Mouse (Mus musculus) CH12.LX (cell line): ENCODE results near the gene Fdx1l. TPM values are rescaled to one million over a fixed set of nuclear protein-coding genes. Genes with fewer than 3 reads are reported as not detected.
A peak's percentile ranks its signal among the peaks of the same experiment; 100 is the strongest.

Source experiments
- DNase-seq: peaks from one replicate; pipeline ENCODE4 v3.0.0-alpha.2; 2013; ENCODE audit errors: extremely low read depth
- H3K27ac ChIP-seq: 2 replicates; pipeline ENCODE4 v1.5.1; 2012; ENCODE audit warnings: low read depth, mild to moderate bottlenecking, control low read depth, moderate library complexity; ENCODE audit not compliant: insufficient read depth
- H3K27me3 ChIP-seq: replicated peaks from 2 replicates; pipeline ENCODE3; 2012; ENCODE audit warnings: inconsistent platforms
- H3K36me3 ChIP-seq, 2 experiments: replicated peaks in 1 of 2; 2 replicates each; pipeline versions ENCODE3 to v1.6.1; 2012; ENCODE audit warnings: inconsistent platforms in 1 of 2, low read length in 1 of 2, mild to moderate bottlenecking in 1 of 2, mixed read lengths in 1 of 2, moderate library complexity in 1 of 2; ENCODE audit not compliant: control insufficient read depth in 1 of 2, insufficient read depth in 1 of 2
- H3K4me1 ChIP-seq, 2 experiments: 2 replicates each; pipeline ENCODE4 v1.6.1; 2012; ENCODE audit warnings: inconsistent platforms in 1 of 2, moderate library complexity in 1 of 2; ENCODE audit not compliant: insufficient read depth in 2 of 2, control insufficient read depth in 1 of 2
- H3K4me2 ChIP-seq: 2 replicates; pipeline ENCODE4 v1.6.1; 2012; ENCODE audit warnings: low read depth, mild to moderate bottlenecking, control low read depth; ENCODE audit not compliant: poor library complexity, insufficient read depth, severe bottlenecking
- H3K4me3 ChIP-seq, 3 experiments: fragments of 150-350 bp in 1 of 3; sonication (generic) in 1 of 3; replicated peaks in 1 of 3; 2 replicates each; pipeline versions ENCODE3 to v1.5.1; 2011 to 2012; ENCODE audit warnings: low read depth in 2 of 3, low read length in 2 of 3, mild to moderate bottlenecking in 2 of 3, moderate library complexity in 2 of 3, control low read depth in 1 of 3, improper control_type of control experiment in 1 of 3, inconsistent platforms in 1 of 3, mixed read lengths in 1 of 3; ENCODE audit not compliant: poor library complexity in 1 of 3
- H3K79me2 ChIP-seq: replicated peaks from 2 replicates; pipeline ENCODE4 v1.6.1; 2012; ENCODE audit warnings: mild to moderate bottlenecking, moderate library complexity; ENCODE audit not compliant: control insufficient read depth, poor library complexity, insufficient read depth, severe bottlenecking; ENCODE audit errors: extremely low read depth
- H3K9ac ChIP-seq: 2 replicates; pipeline ENCODE4 v1.6.1; 2012; ENCODE audit warnings: low read depth, mild to moderate bottlenecking, control low read depth, moderate library complexity; ENCODE audit not compliant: insufficient read depth
- H3K9me3 ChIP-seq: replicated peaks from 2 replicates; pipeline ENCODE3; 2012; ENCODE audit warnings: low read length, inconsistent platforms, mixed read lengths
- BHLHE40 ChIP-seq: IDR thresholded peaks from 2 replicates; pipeline ENCODE4 v1.6.1; 2011; ENCODE audit warnings: mild to moderate bottlenecking, low read depth, low read length, improper control_type of control experiment
- CTCF ChIP-seq, 2 experiments: IDR thresholded peaks in 1 of 2; conservative IDR thresholded peaks in 1 of 2; 2 replicates each; pipeline ENCODE4 v1.5.1; 2011 to 2012; ENCODE audit warnings: low read depth in 2 of 2, low read length in 2 of 2, improper control_type of control experiment in 1 of 2, inconsistent platforms in 1 of 2, mild to moderate bottlenecking in 1 of 2, moderate library complexity in 1 of 2
- ELF1 ChIP-seq: IDR thresholded peaks from 2 replicates; pipeline ENCODE4 v1.6.1; 2014; ENCODE audit warnings: low read depth, mild to moderate bottlenecking, inconsistent platforms, low read length, improper control_type of control experiment
- ETS1 ChIP-seq: conservative IDR thresholded peaks from 2 replicates; pipeline ENCODE4 v1.6.1; 2012; ENCODE audit warnings: low read depth, mild to moderate bottlenecking, inconsistent platforms, low read length, improper control_type of control experiment, moderate library complexity
- POLR2AphosphoS2 ChIP-seq: IDR thresholded peaks from 2 replicates; pipeline ENCODE4 v1.6.1; 2011; ENCODE audit warnings: low read depth, low read length, improper control_type of control experiment
- UBTF ChIP-seq: IDR thresholded peaks from 2 replicates; pipeline ENCODE4 v1.6.1; 2012; ENCODE audit warnings: low read depth, mild to moderate bottlenecking, inconsistent platforms, low read length, improper control_type of control experiment, moderate library complexity
- USF2 ChIP-seq: conservative IDR thresholded peaks from 2 replicates; pipeline ENCODE4 v1.6.1; 2011; ENCODE audit warnings: low read depth, low read length, improper control_type of control experiment
- ZMIZ1 ChIP-seq: IDR thresholded peaks from 2 replicates; pipeline ENCODE4 v1.6.1; 2012; ENCODE audit warnings: low read depth, mild to moderate bottlenecking, inconsistent platforms, low read length, improper control_type of control experiment
- dilution Hi-C: fragments of 300-500 bp; cut with MboI; formaldehyde crosslinking; loops from 2 replicates; pipeline ENCODE4 v1.14.3; 2020; ENCODE audit warnings: low sequenced_read_pairs; ENCODE audit not compliant: extremely low pct_unique_long_range_greater_than_20kb, extremely low pct_ligation_motif_present
- in situ Hi-C: fragments of 300-500 bp; cut with MboI; formaldehyde crosslinking; loops from 3 replicates; pipeline ENCODE4 v1.14.3; 2019; ENCODE audit warnings: low sequenced_read_pairs, low pct_ligation_motif_present, low pct_unique_long_range_greater_than_20kb, mixed read lengths
- polyA plus RNA-seq: library from polyadenylated mRNA; unstranded; fragments of >175 nt; gene quantifications from 2 replicates; pipeline ENCODE4 v1.2.1, GENCODE M21; 2012; ENCODE audit warnings: low read depth; ENCODE audit not compliant: insufficient read length
- total RNA-seq, 2 experiments: library from RNA; depleted of rRNA; stranded (reverse); fragments of 300-350 nt in 1 of 2; fragments of >200 nt in 1 of 2; gene quantifications; 2 replicates each; pipeline ENCODE4 v1.2.3; 2012 to 2014

Fdx1l gene
- total and polyA plus RNA-seq, 3 experiments: 70.8 to 105 (median 79.7) TPM

DNA sequence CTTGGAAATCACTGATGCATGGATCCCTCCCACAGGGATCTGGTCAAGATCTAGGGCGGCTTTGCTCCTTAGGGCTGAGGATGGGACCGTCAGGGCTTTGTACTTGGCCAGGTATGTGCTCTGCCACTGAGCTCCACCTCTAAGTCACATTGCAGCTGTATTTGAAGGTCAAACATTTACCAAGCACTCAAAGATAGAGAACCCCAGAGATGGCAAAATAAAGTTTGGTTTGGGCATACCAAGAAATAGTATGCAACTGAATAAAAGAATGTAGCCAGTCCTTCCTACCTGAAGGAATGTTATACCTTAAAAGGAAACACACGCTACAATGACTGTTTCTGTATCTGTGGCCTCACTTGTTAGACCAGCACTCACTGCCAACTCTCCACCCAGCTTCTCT lies 52.1 kb downstream of the Fdx1l start:
- Histone ChIP-seq H3K36me3 (peaks cover 61 to 83% of the 10 kb centered on the region in 2 experiments), H3K27ac (no peak overlapping the region), H3K27me3 (no peaks in the 10 kb centered on the region), H3K4me2 (no peak overlapping the region), H3K4me3 (no peak overlapping the region), H3K79me2 (peaks cover 82% of the 10 kb centered on the region), H3K9me3 (no peaks in the 10 kb centered on the region), H3K4me1 (peaks cover 19 to 50% of the 10 kb centered on the region in 2 experiments), H3K9ac (no peak overlapping the region)
- DNase-seq: no peak
- in situ Hi-C loops (no loop called here), dilution Hi-C loops (no loop called here)
- TF ChIP-seq ELF1 (no peak), BHLHE40 (no peak), POLR2AphosphoS2 (0 out of 2 replicates have a peak, but pooled peaks have one; percentile 8)

DNA sequence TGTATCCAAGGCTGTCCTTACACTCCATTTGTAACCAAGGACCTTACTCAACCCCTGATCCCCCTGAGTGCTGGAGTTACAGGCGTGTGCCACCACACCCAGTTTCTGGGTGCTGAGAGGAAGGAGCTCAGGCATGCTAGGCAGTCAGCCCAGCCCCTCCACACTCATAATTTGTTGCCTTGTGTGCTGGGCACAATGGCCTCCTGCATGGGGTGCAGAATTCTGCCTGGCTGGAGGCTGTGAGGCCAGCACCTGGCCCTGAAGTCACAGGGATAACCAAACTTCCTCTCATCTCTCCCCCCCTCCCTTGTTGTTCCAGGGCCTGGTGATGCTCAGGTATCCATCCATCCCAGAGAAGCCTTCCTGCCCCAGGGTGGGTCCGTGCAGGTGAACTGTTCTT lies 54.8 kb downstream of the Fdx1l start:
- Histone ChIP-seq H3K36me3 (peaks cover 43 to 58% of the 10 kb centered on the region in 2 experiments), H3K79me2 (peaks cover 73% of the 10 kb centered on the region), H3K27ac (no peak overlapping the region), H3K4me3 (peak overlapping the region; percentile 9 to 50 (median 29)), H3K4me1 (peaks cover 26 to 62% of the 10 kb centered on the region in 2 experiments), H3K9ac (peak overlapping the region; percentile 25; the same call in 1 of the 2 replicates), H3K27me3 (no peaks in the 10 kb centered on the region), H3K4me2 (peak overlapping the region; percentile 65), H3K9me3 (no peaks in the 10 kb centered on the region)
- DNase-seq: no peak
- dilution Hi-C loops: no loop called here
- no peak for TF ChIP-seq CTCF (conservative IDR thresholded peaks at IDR 0.05 in 1 of 2, IDR thresholded peaks at IDR 0.05 in 1 of 2; ENCODE audit: low read depth in 2 of 2, low read length in 2 of 2)
- no peak for TF ChIP-seq ZMIZ1
- no peak for TF ChIP-seq UBTF
- no peak for TF ChIP-seq ETS1
- TF ChIP-seq USF2: no peak
- in situ Hi-C loops: loop anchor here (10.0 kb wide), 1 partner anchor 126 kb away; the partner anchor contains the start of gene Cdc37

Other genes with a start within 250 kb of the Fdx1l start
Only the 20 nearest of the 24 such genes appear.
- 18.8 and 25.2 TPM in 2 replicates for gene A230050P20Rik, start 205.0 kb downstream of the Fdx1l start, total RNA-seq (2012; rRNA removed)
- gene A230050P20Rik, start 205.0 kb downstream of the Fdx1l start, total RNA-seq (2014; rRNA removed): 3.3 and 3.7 TPM in 2 replicates
- gene A230050P20Rik, start 205.0 kb downstream of the Fdx1l start, polyA plus RNA-seq: 11.0 and 11.2 TPM in 2 replicates
- 3.4 and 11.8 TPM in 2 replicates for gene Angptl6, start 193.9 kb downstream of the Fdx1l start, total RNA-seq (2012; rRNA removed)
- gene Angptl6, start 193.9 kb downstream of the Fdx1l start, total RNA-seq (2014; rRNA removed): 1.4 and 2.0 TPM in 2 replicates
- 0.57 and 1.1 TPM in 2 replicates for gene Angptl6, start 193.9 kb downstream of the Fdx1l start, polyA plus RNA-seq
- gene Ppan, start 185.4 kb downstream of the Fdx1l start, total RNA-seq (2012; rRNA removed): 346 and 359 TPM in 2 replicates
- 242 and 272 TPM in 2 replicates for gene Ppan, start 185.4 kb downstream of the Fdx1l start, total RNA-seq (2014; rRNA removed)
- 359 and 389 TPM in 2 replicates for gene Ppan, start 185.4 kb downstream of the Fdx1l start, polyA plus RNA-seq
- 293 and 340 TPM in 2 replicates for gene Eif3g, start 175.0 kb downstream of the Fdx1l start, total RNA-seq (2012; rRNA removed)
- gene Eif3g, start 175.0 kb downstream of the Fdx1l start, total RNA-seq (2014; rRNA removed): 205 and 211 TPM in 2 replicates
- 387 and 392 TPM in 2 replicates for gene Eif3g, start 175.0 kb downstream of the Fdx1l start, polyA plus RNA-seq
- gene Dnmt1, start 113.7 kb downstream of the Fdx1l start, total RNA-seq (2012; rRNA removed): 121 and 130 TPM in 2 replicates
- 84.8 and 89.9 TPM in 2 replicates for gene Dnmt1, start 113.7 kb downstream of the Fdx1l start, total RNA-seq (2014; rRNA removed)
- 145 and 190 TPM in 2 replicates for gene Dnmt1, start 113.7 kb downstream of the Fdx1l start, polyA plus RNA-seq
- gene S1pr2, start 96.8 kb downstream of the Fdx1l start, total RNA-seq (2012; rRNA removed): 1.6 and 2.0 TPM in 2 replicates
- 0.84 and 1.3 TPM in 2 replicates for gene S1pr2, start 96.8 kb downstream of the Fdx1l start, total RNA-seq (2014; rRNA removed)
- 1.4 and 3.2 TPM in 2 replicates for gene S1pr2, start 96.8 kb downstream of the Fdx1l start, polyA plus RNA-seq
- 98.7 and 103 TPM in 2 replicates for gene Mrpl4, start 70.9 kb downstream of the Fdx1l start, total RNA-seq (2012; rRNA removed)
- 42.1 and 43.9 TPM in 2 replicates for gene Mrpl4, start 70.9 kb downstream of the Fdx1l start, total RNA-seq (2014; rRNA removed)
- 83.6 and 94.8 TPM in 2 replicates for gene Mrpl4, start 70.9 kb downstream of the Fdx1l start, polyA plus RNA-seq
- 128 and 202 TPM in 2 replicates for gene Icam1, start 57.6 kb downstream of the Fdx1l start, total RNA-seq (2012; rRNA removed)
- 101 and 102 TPM in 2 replicates for gene Icam1, start 57.6 kb downstream of the Fdx1l start, total RNA-seq (2014; rRNA removed)
- gene Icam1, start 57.6 kb downstream of the Fdx1l start, polyA plus RNA-seq: 64.2 and 70.6 TPM in 2 replicates
- 2.9 and 3.1 TPM in 2 replicates for gene Icam4, start 44.2 kb downstream of the Fdx1l start, total RNA-seq (2012; rRNA removed)
- gene Icam4, start 44.2 kb downstream of the Fdx1l start, total RNA-seq (2014; rRNA removed): 1.1 and 1.2 TPM in 2 replicates
- gene Icam4, start 44.2 kb downstream of the Fdx1l start, polyA plus RNA-seq: 0.72 and 0.96 TPM in 2 replicates
- gene Icam5, start 41.5 kb downstream of the Fdx1l start, total RNA-seq (2012; rRNA removed): 4.9 TPM in 2 replicates
- gene Icam5, start 41.5 kb downstream of the Fdx1l start, total RNA-seq (2014; rRNA removed): 0.89 and 1.0 TPM in 2 replicates
- 1.6 and 1.7 TPM in 2 replicates for gene Icam5, start 41.5 kb downstream of the Fdx1l start, polyA plus RNA-seq
- 1.1 TPM in 1 of 2 replicates, not detected in the other for gene Zglp1, start 6.5 kb downstream of the Fdx1l start, total RNA-seq (2012; rRNA removed)
- gene Zglp1, start 6.5 kb downstream of the Fdx1l start, total RNA-seq (2014; rRNA removed): 1.3 TPM in 1 of 2 replicates, not detected in the other
- 0.87 and 0.98 TPM in 2 replicates for gene Zglp1, start 6.5 kb downstream of the Fdx1l start, polyA plus RNA-seq
- gene Gm49373, start 518 bp downstream of the Fdx1l start, total RNA-seq (2012; rRNA removed): 0.85 and 1.8 TPM in 2 replicates
- 0.54 and 0.60 TPM in 2 replicates for gene Gm49373, start 518 bp downstream of the Fdx1l start, total RNA-seq (2014; rRNA removed)
- 1.5 and 2.9 TPM in 2 replicates for gene Gm49373, start 518 bp downstream of the Fdx1l start, polyA plus RNA-seq
- 20.6 and 30.5 TPM in 2 replicates for gene Gm38431, start 18.4 kb upstream of the Fdx1l start, total RNA-seq (2012; rRNA removed)
- gene Gm38431, start 18.4 kb upstream of the Fdx1l start, total RNA-seq (2014; rRNA removed): 0.26 and 1.1 TPM in 2 replicates
- 7.1 and 9.8 TPM in 2 replicates for gene Gm38431, start 18.4 kb upstream of the Fdx1l start, polyA plus RNA-seq
- gene Raver1, start 18.4 kb upstream of the Fdx1l start, total RNA-seq (2012; rRNA removed): 30.8 and 31.3 TPM in 2 replicates
- 16.0 and 18.9 TPM in 2 replicates for gene Raver1, start 18.4 kb upstream of the Fdx1l start, total RNA-seq (2014; rRNA removed)
- 77.9 and 101 TPM in 2 replicates for gene Raver1, start 18.4 kb upstream of the Fdx1l start, polyA plus RNA-seq
- gene Tyk2, start 57.6 kb upstream of the Fdx1l start, total RNA-seq (2012; rRNA removed): 64.3 and 80.0 TPM in 2 replicates
- 39.0 and 40.6 TPM in 2 replicates for gene Tyk2, start 57.6 kb upstream of the Fdx1l start, total RNA-seq (2014; rRNA removed)
- 45.1 and 49.6 TPM in 2 replicates for gene Tyk2, start 57.6 kb upstream of the Fdx1l start, polyA plus RNA-seq
- 227 and 230 TPM in 2 replicates for gene Cdc37, start 76.4 kb upstream of the Fdx1l start, total RNA-seq (2012; rRNA removed)
- gene Cdc37, start 76.4 kb upstream of the Fdx1l start, total RNA-seq (2014; rRNA removed): 84.1 and 87.2 TPM in 2 replicates
- gene Cdc37, start 76.4 kb upstream of the Fdx1l start, polyA plus RNA-seq: 447 and 532 TPM in 2 replicates
- 4.1 and 4.8 TPM in 2 replicates for gene Pde4a, start 92.1 kb upstream of the Fdx1l start, total RNA-seq (2012; rRNA removed)
- 1.2 and 1.7 TPM in 2 replicates for gene Pde4a, start 92.1 kb upstream of the Fdx1l start, total RNA-seq (2014; rRNA removed)
- gene Pde4a, start 92.1 kb upstream of the Fdx1l start, polyA plus RNA-seq: 7.2 and 7.6 TPM in 2 replicates
- 41.7 and 42.8 TPM in 2 replicates for gene Keap1, start 165.7 kb upstream of the Fdx1l start, total RNA-seq (2012; rRNA removed)
- gene Keap1, start 165.7 kb upstream of the Fdx1l start, total RNA-seq (2014; rRNA removed): 16.2 and 18.4 TPM in 2 replicates
- gene Keap1, start 165.7 kb upstream of the Fdx1l start, polyA plus RNA-seq: 30.0 and 31.2 TPM in 2 replicates
- not detected in 2 replicates for gene S1pr5, start 174.8 kb upstream of the Fdx1l start, total RNA-seq (2012; rRNA removed)
- gene S1pr5, start 174.8 kb upstream of the Fdx1l start, total RNA-seq (2014; rRNA removed): not detected in 2 replicates
- not detected in 2 replicates for gene S1pr5, start 174.8 kb upstream of the Fdx1l start, polyA plus RNA-seq
- gene Atg4d, start 191.7 kb upstream of the Fdx1l start, total RNA-seq (2012; rRNA removed): 13.5 and 14.3 TPM in 2 replicates
- gene Atg4d, start 191.7 kb upstream of the Fdx1l start, total RNA-seq (2014; rRNA removed): 10.3 and 10.9 TPM in 2 replicates
- gene Atg4d, start 191.7 kb upstream of the Fdx1l start, polyA plus RNA-seq: 7.7 and 9.4 TPM in 2 replicates